Mouse (Mus musculus): ENCODE data around the gene Ramp2. TPM values are rescaled to one million over a fixed set of nuclear protein-coding genes. Genes with fewer than 3 reads are reported as not detected.

The Ramp2 gene
- polyA plus RNA-seq, 1 experiment from 2014 or later, result 73.3 TPM

DNA sequence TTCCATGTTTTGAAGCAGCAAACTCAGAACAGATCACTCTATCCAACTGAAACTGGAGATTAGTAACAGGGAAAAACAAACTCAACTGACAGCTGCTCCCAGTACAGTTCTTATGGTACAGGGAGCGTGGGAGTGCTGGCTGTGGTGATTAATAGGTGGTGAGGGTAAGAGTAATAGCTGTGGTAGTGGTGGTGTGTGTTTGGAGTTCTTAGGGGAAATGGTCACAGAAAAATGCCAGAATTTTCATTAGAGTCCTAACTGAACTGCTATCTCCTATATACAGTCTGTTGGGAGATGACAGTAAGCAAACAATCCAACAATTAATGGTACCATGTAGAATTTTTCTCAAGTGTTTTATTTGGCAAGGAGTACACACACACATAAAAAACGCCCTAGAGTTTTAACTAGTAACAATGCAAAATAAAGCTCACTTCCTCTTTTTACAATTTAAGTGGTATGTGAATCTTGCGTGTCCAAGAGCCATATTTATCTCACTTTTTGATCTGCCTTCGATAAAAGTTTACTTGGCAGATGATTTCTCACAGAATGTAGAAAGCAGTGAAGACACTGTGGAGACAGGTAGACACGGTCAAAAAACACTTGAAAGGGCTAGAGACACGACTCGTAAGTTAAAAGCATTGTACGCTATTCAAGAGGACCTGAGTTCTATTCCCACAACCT is 24.4 kb upstream of the Ramp2 start:
- no peak overlapping the region for H3K4me3 ChIP-seq (ENCODE audit: low read depth, low read length)
- WGBS, result 87% methylated on average over 8 of the region's 8 CpGs
- H3K9me3 ChIP-seq (ENCODE audit: control insufficient read depth, low read length), result no peaks in the 10 kb centered on the region
- H3K36me3 ChIP-seq (ENCODE audit: control insufficient read depth, insufficient read depth, low read length), result no peaks in the 10 kb centered on the region
- ATAC-seq (ENCODE audit: insufficient read depth, low FRiP score, low TSS enrichment) (no peak), DNase-seq (ENCODE audit: low spot score) (no peak)
- no peaks in the 10 kb centered on the region for H3K27me3 ChIP-seq (ENCODE audit: control insufficient read depth, insufficient read depth, low read length)
- H3K4me1 ChIP-seq (ENCODE audit: control insufficient read depth, insufficient read depth, low read length), result no peaks in the 10 kb centered on the region
- no peak overlapping the region for H3K4me2 ChIP-seq (ENCODE audit: low read depth)
- no peak overlapping the region for H3K9ac ChIP-seq (ENCODE audit: low read length)
- no peak overlapping the region for H3K27ac ChIP-seq (ENCODE audit: low read depth, low read length)

- no peak overlapping the region for H3K27ac ChIP-seq (ENCODE audit: low read depth, low read length)
- 88% methylated on average over 3 of the region's 3 CpGs for WGBS
- no peak overlapping the region for H3K4me2 ChIP-seq (ENCODE audit: low read depth)
- ATAC-seq (ENCODE audit: insufficient read depth, low FRiP score, low TSS enrichment), result no peak
- DNase-seq (ENCODE audit: low spot score), result no peak
- H3K4me1 ChIP-seq (ENCODE audit: control insufficient read depth, insufficient read depth, low read length), result no peaks in the 10 kb centered on the region
- H3K9ac ChIP-seq (ENCODE audit: low read length), result no peak overlapping the region
- H3K27me3 ChIP-seq (ENCODE audit: control insufficient read depth, insufficient read depth, low read length), result no peaks in the 10 kb centered on the region
- H3K9me3 ChIP-seq (ENCODE audit: control insufficient read depth, low read length), result no peaks in the 10 kb centered on the region
- no peaks in the 10 kb centered on the region for H3K36me3 ChIP-seq (ENCODE audit: control insufficient read depth, insufficient read depth, low read length)
- no peak overlapping the region for H3K4me3 ChIP-seq (ENCODE audit: low read depth, low read length)
Measured at GRCm38 (mm10) chr11:101224337-101224736, 21.5 kb upstream of the Ramp2 start.

GRCm38 (mm10) chr11:101225331-101226064 is 20.3 kb upstream of the Ramp2 start:
- Histone ChIP-seq H3K4me2 (ENCODE audit: low read depth) (peak overlapping the region; percentile 92), H3K27me3 (ENCODE audit: control insufficient read depth, insufficient read depth, low read length) (no peaks in the 10 kb centered on the region), H3K4me1 (ENCODE audit: control insufficient read depth, insufficient read depth, low read length) (peaks cover 2% of the 10 kb centered on the region; the same call in 1 of the 2 replicates), H3K9me3 (ENCODE audit: control insufficient read depth, low read length) (no peaks in the 10 kb centered on the region), H3K27ac (ENCODE audit: low read depth, low read length) (no peak overlapping the region), H3K36me3 (ENCODE audit: control insufficient read depth, insufficient read depth, low read length) (no peaks in the 10 kb centered on the region), H3K4me3 (ENCODE audit: low read depth, low read length) (peak overlapping the region; percentile 78), H3K9ac (ENCODE audit: low read length) (peak overlapping the region; percentile 69)
- no peak for ATAC-seq (ENCODE audit: insufficient read depth, low FRiP score, low TSS enrichment)
- WGBS, result 20% methylated on average over 25 of the region's 25 CpGs
- DNase-seq (ENCODE audit: low spot score), result peak; percentile 24

GRCm38 (mm10) chr11:101226065-101226701 is 19.6 kb upstream of the Ramp2 start, which contains the start of gene Ezh1:
Gene Ezh1 (minus strand): TSS chr11:101226463.
- H3K4me3 ChIP-seq (ENCODE audit: low read depth, low read length), result peak within 1 kb of the TSS; percentile 78
- peaks cover 7% of the 10 kb centered on the region for H3K4me1 ChIP-seq (ENCODE audit: control insufficient read depth, insufficient read depth, low read length)
- H3K27ac ChIP-seq (ENCODE audit: low read depth, low read length), result no peak within 1 kb of the TSS
- under 1% methylated on average over 56 of the region's 56 CpGs for WGBS
- peak within 1 kb of the TSS; percentile 69 for H3K9ac ChIP-seq (ENCODE audit: low read length)
- no peaks in the 10 kb centered on the region for H3K9me3 ChIP-seq (ENCODE audit: control insufficient read depth, low read length)
- H3K27me3 ChIP-seq (ENCODE audit: control insufficient read depth, insufficient read depth, low read length), result no peaks in the 10 kb centered on the region
- H3K4me2 ChIP-seq (ENCODE audit: low read depth), result peak within 1 kb of the TSS; percentile 92
- DNase-seq (ENCODE audit: low spot score) (peak; percentile 86), ATAC-seq (ENCODE audit: insufficient read depth, low FRiP score, low TSS enrichment) (peak; percentile 72)
- no peaks in the 10 kb centered on the region for H3K36me3 ChIP-seq (ENCODE audit: control insufficient read depth, insufficient read depth, low read length)

GRCm38 (mm10) chr11:101229361-101229900 is 16.4 kb upstream of the Ramp2 start:
- Histone ChIP-seq H3K9ac (ENCODE audit: low read length) (no peak overlapping the region), H3K27me3 (ENCODE audit: control insufficient read depth, insufficient read depth, low read length) (no peaks in the 10 kb centered on the region), H3K4me2 (ENCODE audit: low read depth) (no peak overlapping the region), H3K9me3 (ENCODE audit: control insufficient read depth, low read length) (no peaks in the 10 kb centered on the region), H3K4me1 (ENCODE audit: control insufficient read depth, insufficient read depth, low read length) (peaks cover 10% of the 10 kb centered on the region), H3K4me3 (ENCODE audit: low read depth, low read length) (no peak overlapping the region), H3K27ac (ENCODE audit: low read depth, low read length) (no peak overlapping the region), H3K36me3 (ENCODE audit: control insufficient read depth, insufficient read depth, low read length) (no peaks in the 10 kb centered on the region)
- no peak for DNase-seq (ENCODE audit: low spot score)
- WGBS, result 30% methylated on average over 8 of the region's 8 CpGs
- no peak for ATAC-seq (ENCODE audit: insufficient read depth, low FRiP score, low TSS enrichment)

DNA sequence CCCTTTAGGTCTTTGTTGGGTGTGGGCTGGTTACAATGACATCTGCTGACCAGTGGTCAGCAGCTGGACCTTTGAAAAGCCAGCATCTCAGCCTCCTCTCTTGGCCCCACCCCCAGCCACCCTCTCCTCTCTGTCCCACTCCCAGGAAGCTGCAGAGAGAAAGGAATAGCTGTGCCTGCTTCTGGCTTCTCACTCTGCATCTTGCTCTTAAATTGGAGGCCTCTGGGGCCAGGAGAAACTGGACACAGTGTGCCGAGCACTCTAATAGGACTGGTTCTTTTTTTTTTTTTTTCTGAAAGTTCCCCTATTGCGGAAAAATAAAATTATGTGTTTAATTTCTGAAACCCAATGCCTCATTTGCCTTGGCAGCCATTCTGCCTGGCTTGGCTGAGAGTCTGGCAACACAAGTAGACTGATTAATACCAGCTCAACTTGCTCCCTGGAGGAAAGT is 15.7 kb upstream of the Ramp2 start:
- 24% methylated on average over 2 of the region's 2 CpGs for WGBS
- Histone ChIP-seq H3K4me2 (ENCODE audit: low read depth) (no peak overlapping the region; the same call in 1 of the 2 replicates), H3K9ac (ENCODE audit: low read length) (no peak overlapping the region), H3K9me3 (ENCODE audit: control insufficient read depth, low read length) (no peaks in the 10 kb centered on the region), H3K27me3 (ENCODE audit: control insufficient read depth, insufficient read depth, low read length) (no peaks in the 10 kb centered on the region), H3K36me3 (ENCODE audit: control insufficient read depth, insufficient read depth, low read length) (no peaks in the 10 kb centered on the region), H3K27ac (ENCODE audit: low read depth, low read length) (0 out of 2 replicates have a peak overlapping the region, but pooled peaks have one; percentile 11), H3K4me1 (ENCODE audit: control insufficient read depth, insufficient read depth, low read length) (peaks cover 10% of the 10 kb centered on the region), H3K4me3 (ENCODE audit: low read depth, low read length) (no peak overlapping the region)
- ATAC-seq (ENCODE audit: insufficient read depth, low FRiP score, low TSS enrichment) (no peak), DNase-seq (ENCODE audit: low spot score) (no peak)

- Histone ChIP-seq H3K4me3 (ENCODE audit: low read depth, low read length) (no peak overlapping the region), H3K9ac (ENCODE audit: low read length) (no peak overlapping the region; the same call in 1 of the 2 replicates), H3K27me3 (ENCODE audit: control insufficient read depth, insufficient read depth, low read length) (no peaks in the 10 kb centered on the region), H3K9me3 (ENCODE audit: control insufficient read depth, low read length) (no peaks in the 10 kb centered on the region), H3K4me2 (ENCODE audit: low read depth) (peak overlapping the region; percentile 4; the same call in 1 of the 2 replicates), H3K4me1 (ENCODE audit: control insufficient read depth, insufficient read depth, low read length) (peaks cover 10% of the 10 kb centered on the region), H3K36me3 (ENCODE audit: control insufficient read depth, insufficient read depth, low read length) (no peaks in the 10 kb centered on the region), H3K27ac (ENCODE audit: low read depth, low read length) (peak overlapping the region; percentile 11; the same call in 1 of the 2 replicates)
- DNase-seq (ENCODE audit: low spot score), result no peak
- 25% methylated on average over 5 of the region's 5 CpGs for WGBS
- ATAC-seq (ENCODE audit: insufficient read depth, low FRiP score, low TSS enrichment), result no peak
Measured at GRCm38 (mm10) chr11:101230526-101230925, 15.3 kb upstream of the Ramp2 start.

- WGBS, result 8% methylated on average over 18 of the region's 18 CpGs
- ATAC-seq (ENCODE audit: insufficient read depth, low FRiP score, low TSS enrichment), result no peak
- Histone ChIP-seq H3K9me3 (ENCODE audit: control insufficient read depth, low read length) (no peaks in the 10 kb centered on the region), H3K27ac (ENCODE audit: low read depth, low read length) (peak overlapping the region; percentile 11), H3K9ac (ENCODE audit: low read length) (peak overlapping the region; percentile 22; the same call in 1 of the 2 replicates), H3K27me3 (ENCODE audit: control insufficient read depth, insufficient read depth, low read length) (no peaks in the 10 kb centered on the region), H3K4me3 (ENCODE audit: low read depth, low read length) (no peak overlapping the region), H3K36me3 (ENCODE audit: control insufficient read depth, insufficient read depth, low read length) (no peaks in the 10 kb centered on the region), H3K4me2 (ENCODE audit: low read depth) (peak overlapping the region; percentile 18), H3K4me1 (ENCODE audit: control insufficient read depth, insufficient read depth, low read length) (peaks cover 10% of the 10 kb centered on the region)
- DNase-seq (ENCODE audit: low spot score), result peak; percentile 32
Measured at GRCm38 (mm10) chr11:101230991-101231871, 14.6 kb upstream of the Ramp2 start.
